Mouse (Mus musculus) thymus, adult 2 months (tissue): ENCODE data around the gene 1190005I06Rik. TPM values are rescaled to one million over a fixed set of nuclear protein-coding genes. Genes with fewer than 3 reads are reported as not detected.

Experiments used
- DNase-seq: peaks from one replicate; pipeline ENCODE4 v3.0.0; 2021
- H3K27ac ChIP-seq: fragments of 200-500 bp; 2 replicates; pipeline ENCODE4 v1.5.1; 2012; ENCODE audit warnings: low read length, control low read depth; ENCODE audit not compliant: control insufficient read depth, insufficient read depth
- H3K27me3 ChIP-seq: fragments of 200-500 bp; 2 replicates; pipeline ENCODE4 v1.6.1; 2012; ENCODE audit warnings: mild to moderate bottlenecking, low read length, moderate library complexity, mixed read lengths; ENCODE audit not compliant: control insufficient read depth, insufficient read depth
- H3K36me3 ChIP-seq: fragments of 200-500 bp; 2 replicates; pipeline ENCODE4 v1.6.1; 2012; ENCODE audit warnings: mild to moderate bottlenecking, low read length, moderate library complexity; ENCODE audit not compliant: control insufficient read depth, insufficient read depth
- H3K4me1 ChIP-seq: fragments of 200-500 bp; replicated peaks from 2 replicates; pipeline ENCODE4 v1.6.1; 2012; ENCODE audit warnings: low read length; ENCODE audit not compliant: control insufficient read depth, insufficient read depth
- H3K4me3 ChIP-seq: fragments of 200-500 bp; 2 replicates; pipeline ENCODE4 v1.5.1; 2012; ENCODE audit warnings: mild to moderate bottlenecking, low read length, control low read depth, moderate library complexity; ENCODE audit not compliant: control insufficient read depth, insufficient read depth
- CTCF ChIP-seq: fragments of 200-500 bp; IDR thresholded peaks from 2 replicates; pipeline ENCODE4 v1.5.1; 2012; ENCODE audit warnings: mild to moderate bottlenecking, control low read depth, low read length, moderate library complexity, borderline replicate concordance; ENCODE audit not compliant: control insufficient read depth, poor library complexity, insufficient read depth; ENCODE audit errors: extremely low read depth
- POLR2A ChIP-seq: fragments of 200-500 bp; IDR thresholded peaks from 2 replicates; pipeline ENCODE4 v1.6.1; 2012; ENCODE audit warnings: mild to moderate bottlenecking, low read length, control low read depth, moderate library complexity; ENCODE audit not compliant: control insufficient read depth, poor library complexity, insufficient read depth; ENCODE audit errors: extremely low read depth
- WGBS: fragments of 180-500 bp; shearing (Covaris S2); methylation state at CpG from one replicate; pipeline ENCODE4 v1.1.7; 2018; 5-methylcytosine and 5-hydroxymethylcytosine counted together
- polyA plus RNA-seq: library from polyadenylated mRNA; depleted of rRNA; stranded (reverse); fragments of >200 nt; gene quantifications from 2 replicates; pipeline ENCODE4 v1.2.3, GENCODE M21; 2012

Gene 1190005I06Rik
- polyA plus RNA-seq, 1 experiment, result 5.6 TPM

DNA sequence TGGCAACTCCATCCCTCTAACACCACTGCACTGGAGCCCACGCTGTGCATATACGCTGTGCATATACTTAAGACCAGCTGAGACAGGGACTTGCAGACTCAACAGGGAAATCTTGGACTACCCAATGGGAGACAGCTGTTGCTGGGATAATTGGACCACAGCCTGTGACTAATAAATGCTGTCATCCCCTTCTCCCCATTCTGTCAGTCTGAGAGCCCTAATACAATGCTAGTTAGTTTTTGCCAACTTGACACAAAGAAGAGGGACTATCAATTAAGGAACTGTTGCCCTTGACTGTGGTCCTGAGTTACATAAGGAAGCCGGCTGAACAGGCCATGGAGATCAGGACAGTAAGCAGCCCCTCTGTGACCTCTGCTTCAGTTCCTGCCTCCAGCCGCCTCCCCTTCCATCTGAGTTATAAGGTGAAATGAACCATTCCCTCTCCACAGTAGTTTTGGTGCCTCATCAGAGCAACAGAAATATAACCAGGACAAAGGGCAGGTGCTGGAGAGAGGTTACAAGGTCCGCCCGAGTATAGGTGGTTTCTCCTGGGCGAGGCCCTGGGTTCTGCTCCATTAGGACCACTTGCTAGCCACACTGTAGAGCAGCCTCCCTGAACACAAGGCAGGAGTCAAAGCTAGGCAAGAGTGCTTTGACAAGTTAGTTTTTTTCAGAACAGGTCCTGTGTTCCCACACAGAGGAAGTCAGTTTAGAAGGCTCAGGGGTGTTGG, 9.1 kb upstream of the 1190005I06Rik start:
- 97% methylated on average over 7 of the region's 7 CpGs for WGBS
- no peak overlapping the region for H3K27ac ChIP-seq
- H3K36me3 ChIP-seq, result peaks cover 35% of the 10 kb centered on the region
- DNase-seq, result no peak
- no peaks in the 10 kb centered on the region for H3K27me3 ChIP-seq
- H3K4me3 ChIP-seq, result no peak overlapping the region
- H3K4me1 ChIP-seq, result no peaks in the 10 kb centered on the region
- TF ChIP-seq POLR2A (no peak), CTCF (no peak)

GRCm38 (mm10) chr8:120644663-120645062, 2.8 kb downstream of the 1190005I06Rik start:
- DNase-seq, result no peak
- WGBS, result 88% methylated on average over 7 of the region's 7 CpGs
- H3K27ac ChIP-seq, result no peak overlapping the region

GRCm38 (mm10) chr8:120642031-120642662, 5.3 kb downstream of the 1190005I06Rik start:
- Histone ChIP-seq H3K36me3 (no peaks in the 10 kb centered on the region), H3K4me1 (no peaks in the 10 kb centered on the region), H3K4me3 (no peak overlapping the region), H3K27ac (no peak overlapping the region), H3K27me3 (no peaks in the 10 kb centered on the region)
- WGBS, result 87% methylated on average over 10 of the region's 10 CpGs
- no peak for TF ChIP-seq POLR2A
- 0 out of 2 replicates have a peak, but pooled peaks have one; percentile 13 for TF ChIP-seq CTCF
- no peak for DNase-seq

More at GRCm38 (mm10) chr8:120644663-120645062, 2.8 kb downstream of the 1190005I06Rik start:
- no peaks in the 10 kb centered on the region for H3K27me3 ChIP-seq
- H3K36me3 ChIP-seq, result no peaks in the 10 kb centered on the region
- no peak overlapping the region for H3K4me3 ChIP-seq
- TF ChIP-seq CTCF, result no peak
- TF ChIP-seq POLR2A, result no peak
- H3K4me1 ChIP-seq, result no peaks in the 10 kb centered on the region

DNA sequence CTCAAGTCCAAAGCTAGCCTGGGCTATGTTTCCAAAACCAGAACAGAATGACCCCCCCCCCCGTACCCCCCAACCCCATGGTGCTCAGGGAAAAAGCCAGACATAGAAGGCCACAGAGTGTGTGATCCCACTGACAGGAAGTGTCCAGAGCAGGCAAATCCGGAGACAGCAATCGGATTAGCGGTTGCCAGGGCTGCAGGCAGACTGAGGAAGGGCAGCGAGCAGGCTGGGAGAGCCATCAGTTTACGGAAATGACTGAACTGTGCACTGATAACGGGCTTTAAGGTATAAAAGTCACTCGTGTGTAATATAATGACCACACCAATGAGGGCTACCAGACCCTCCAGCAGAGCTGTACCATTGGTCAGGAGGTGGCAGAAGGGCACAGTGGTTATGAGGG, 6.2 kb downstream of the 1190005I06Rik start:
- Histone ChIP-seq H3K27me3 (no peaks in the 10 kb centered on the region), H3K27ac (no peak overlapping the region), H3K4me1 (no peaks in the 10 kb centered on the region), H3K4me3 (no peak overlapping the region), H3K36me3 (no peaks in the 10 kb centered on the region)
- no peak for TF ChIP-seq POLR2A
- TF ChIP-seq CTCF, result no peak
- 69% methylated on average over 8 of the region's 8 CpGs for WGBS
- no peak for DNase-seq

DNA sequence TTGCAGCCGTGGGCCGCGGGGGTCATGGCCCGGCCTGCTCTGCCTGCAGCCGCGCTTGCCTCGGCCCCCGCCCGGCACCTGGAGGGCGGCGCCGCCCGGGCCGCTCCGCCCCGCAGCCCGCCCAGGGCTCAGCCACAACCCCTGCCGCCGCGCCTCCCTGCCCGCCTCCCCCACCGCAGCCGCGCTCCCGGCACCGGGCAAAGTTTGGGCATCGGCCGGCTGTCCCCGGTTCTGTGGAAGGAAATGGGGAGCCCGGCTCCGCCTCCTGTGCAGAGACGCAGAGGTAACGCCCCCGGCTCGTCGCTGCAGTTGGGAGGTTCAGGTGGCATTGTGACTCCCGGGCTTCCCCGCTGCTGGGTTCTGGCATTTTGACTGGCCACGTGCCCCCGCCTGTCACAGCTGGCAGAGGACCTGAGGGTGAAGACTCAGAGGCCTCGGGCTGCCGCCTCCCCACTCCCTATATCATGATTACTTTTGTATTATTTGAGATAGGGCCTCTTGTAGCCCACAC, 13.0 kb downstream of the 1190005I06Rik start:
- WGBS, result under 1% methylated on average over 41 of the region's 42 CpGs
- H3K36me3 ChIP-seq, result no peaks in the 10 kb centered on the region
- no peaks in the 10 kb centered on the region for H3K27me3 ChIP-seq
- H3K4me1 ChIP-seq, result peaks cover 16% of the 10 kb centered on the region
- H3K4me3 ChIP-seq, result peak overlapping the region; percentile 50
- H3K27ac ChIP-seq, result no peak overlapping the region
- DNase-seq, result peak; percentile 67
- peak; percentile 19; the same call in 1 of the 2 replicates for TF ChIP-seq POLR2A
- 0 out of 2 replicates have a peak, but pooled peaks have one; percentile 14 for TF ChIP-seq CTCF

DNA sequence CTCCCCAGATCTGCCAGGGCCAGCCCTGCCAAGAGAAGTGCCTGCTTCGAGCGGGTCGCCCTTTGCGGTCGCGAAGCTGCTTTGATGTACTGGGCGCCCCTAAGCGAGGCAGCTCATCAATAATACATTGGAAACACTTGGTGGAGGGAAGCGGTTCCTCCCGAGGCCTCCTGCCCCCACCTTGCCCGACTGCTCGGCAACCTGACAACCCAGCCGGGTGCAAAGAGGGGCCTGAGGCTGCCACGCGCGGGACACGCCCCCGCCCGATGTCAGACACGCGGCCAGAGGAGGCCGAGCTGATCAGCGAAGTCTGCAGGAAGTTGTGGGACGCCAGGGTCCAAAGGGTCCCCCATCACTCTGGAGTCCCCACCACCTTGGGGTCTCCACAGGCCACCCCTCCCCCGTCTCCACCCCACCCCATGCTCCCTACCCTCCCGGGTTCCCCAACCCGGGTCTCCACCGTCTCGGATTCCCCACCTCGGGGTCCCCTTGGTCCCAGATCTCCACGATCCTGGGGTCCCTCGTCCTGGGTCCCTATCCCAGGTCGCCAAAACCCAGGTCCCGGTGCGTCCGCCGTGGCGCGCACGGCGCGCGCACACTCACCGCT, 13.7 kb downstream of the 1190005I06Rik start:
- DNase-seq, result peak; percentile 12
- Histone ChIP-seq H3K4me3 (peak overlapping the region; percentile 50), H3K27ac (no peak overlapping the region), H3K27me3 (no peaks in the 10 kb centered on the region), H3K36me3 (no peaks in the 10 kb centered on the region), H3K4me1 (peaks cover 16% of the 10 kb centered on the region)
- TF ChIP-seq CTCF (no peak), POLR2A (no peak)
- WGBS, result 3% methylated on average over 44 of the region's 44 CpGs
